In the genomic region with DNA sequence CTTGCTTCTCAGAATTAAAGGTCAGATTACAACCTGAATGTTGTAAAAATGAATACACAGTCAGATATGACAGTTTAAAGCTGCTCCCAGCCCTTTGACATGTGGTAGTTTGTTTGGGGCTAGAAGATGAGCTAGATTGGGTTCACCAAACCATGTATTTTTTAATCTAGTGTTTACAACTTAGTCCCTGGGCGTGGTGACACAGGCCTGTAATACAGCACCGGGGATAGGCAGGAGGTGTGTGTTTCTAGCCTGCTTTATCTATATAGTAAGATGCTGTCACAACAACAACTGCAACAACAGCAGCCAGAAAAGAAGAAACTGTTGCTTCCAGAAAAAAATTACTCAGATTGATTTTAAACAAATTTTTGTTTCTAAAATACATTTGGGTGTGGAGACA, we compare ENCODE assay signal across 25 mouse cellular contexts. TPM values are rescaled to one million over a fixed set of nuclear protein-coding genes. Genes with fewer than 3 reads are reported as not detected.
DNase-seq lines count a peak whose midpoint lies in the region; ATAC-seq lines count a peak whose summit lies in the region.
"Had no signal": no experiment of that assay in that cellular context is flagged by ENCODE, and none has a peak within 500 bp of the region (broad histone marks: within the 10 kb centered on the region; RNA-seq: fewer than 3 reads in every experiment).

No protein-coding gene starts in this region.

- DNase-seq in c-Kit-positive CD71-positive TER-119-positive erythroid progenitor cells, embryonic 14.5 days (ENCODE audit: low spot score) = peak; percentile 21
- peak; percentile 27 for DNase-seq in liver
- no peak for DNase-seq in liver, embryonic 13.5 days
- DNase-seq in gastrocnemius, postnatal 36 days = no peak
- no peak for DNase-seq in thymus, postnatal 36 days
- no peak for DNase-seq in heart, adult 18-20 months
- no peak for DNase-seq in adrenal gland, postnatal 10 days
- DNase-seq: adrenal gland, adult 8-10 months; embryo, embryonic 11 days; forebrain, postnatal 0 days; gastrocnemius, adult 2 months; gastrocnemius, postnatal 14 days had no signal

- H3K27ac ChIP-seq in liver, embryonic 13.5 days = 0 out of 2 replicates have a peak overlapping the region, but pooled peaks have one; percentile 8
- no peak overlapping the region for H3K27ac ChIP-seq in liver, embryonic 16.5 days (ENCODE audit: low read length)
- H3K27ac ChIP-seq: embryonic facial prominence, embryonic 10.5 days; embryonic facial prominence, embryonic 13.5 days; gastrocnemius, adult 2 months; hindbrain, embryonic 12.5 days; hindbrain, embryonic 15.5 days had no signal

- peak; percentile 73 for ATAC-seq in liver, embryonic 13.5 days (ENCODE audit: low read depth)
- ATAC-seq in liver, embryonic 16.5 days (ENCODE audit: low read depth) = peak; percentile 77
- ATAC-seq: forebrain, embryonic 14.5 days; forebrain, postnatal 0 days had no signal

- peaks cover 55% of the 10 kb centered on the region for H3K4me1 ChIP-seq in liver, embryonic 13.5 days (replicated peaks)
- peaks cover 12% of the 10 kb centered on the region for H3K4me1 ChIP-seq in liver, embryonic 16.5 days (ENCODE audit: control insufficient read depth, low read depth, low read length)

- H3K27me3 ChIP-seq in liver, embryonic 13.5 days = no peaks in the 10 kb centered on the region
- H3K27me3 ChIP-seq in liver, embryonic 16.5 days (ENCODE audit: control insufficient read depth, insufficient read depth, low read depth, low read length) = no peaks in the 10 kb centered on the region
- H3K27me3 ChIP-seq: embryonic facial prominence, embryonic 13.5 days had no signal

- intact Hi-C loops in gastrocnemius, postnatal 36 days (cut with DNase I) = no loop called here

- no peak overlapping the region for H3K9ac ChIP-seq in liver, embryonic 13.5 days
- no peak overlapping the region for H3K9ac ChIP-seq in liver, embryonic 16.5 days (ENCODE audit: low read depth, low read length)
- H3K9ac ChIP-seq: embryonic facial prominence, embryonic 13.5 days; forebrain, postnatal 0 days; hindbrain, embryonic 12.5 days; hindbrain, embryonic 15.5 days had no signal

- 32% methylated on average over 2 of the region's 2 CpGs for WGBS in liver, embryonic 13.5 days (ENCODE audit: insufficient replicate concordance)
- 48% methylated on average over 2 of the region's 2 CpGs for WGBS in liver, embryonic 16.5 days (ENCODE audit: insufficient replicate concordance)

- no peak overlapping the region for H3K4me2 ChIP-seq in liver, embryonic 13.5 days
- H3K4me2 ChIP-seq in liver, embryonic 16.5 days (ENCODE audit: low read depth, low read length) = no peak overlapping the region
- H3K4me2 ChIP-seq: embryonic facial prominence, embryonic 13.5 days; heart, embryonic 11.5 days; hindbrain, embryonic 12.5 days; hindbrain, embryonic 15.5 days had no signal

- H3K4me3 ChIP-seq in liver, embryonic 13.5 days (replicated peaks) = no peak overlapping the region
- H3K4me3 ChIP-seq in liver, embryonic 16.5 days (ENCODE audit: low read depth, low read length) = no peak overlapping the region
- H3K4me3 ChIP-seq: embryonic facial prominence, embryonic 10.5 days; embryonic facial prominence, embryonic 13.5 days; gastrocnemius, adult 2 months; hindbrain, embryonic 12.5 days; hindbrain, embryonic 15.5 days had no signal

- no peaks in the 10 kb centered on the region for H3K9me3 ChIP-seq in liver, embryonic 13.5 days (replicated peaks)
- H3K9me3 ChIP-seq in liver, embryonic 16.5 days (replicated peaks; ENCODE audit: control insufficient read depth, low read length) = no peaks in the 10 kb centered on the region
- H3K9me3 ChIP-seq: embryonic facial prominence, embryonic 10.5 days; embryonic facial prominence, embryonic 13.5 days; hindbrain, embryonic 12.5 days; hindbrain, embryonic 15.5 days had no signal

- peaks cover 9% of the 10 kb centered on the region for H3K36me3 ChIP-seq in liver, embryonic 13.5 days
- no peaks in the 10 kb centered on the region for H3K36me3 ChIP-seq in liver, embryonic 16.5 days (ENCODE audit: control insufficient read depth, insufficient read depth)

RNA-seq across cellular contexts. Expression of a gene that starts 7.0 kb away (rescaled TPM):
- 3.8 and 4.9 TPM in 2 replicates for polyA plus RNA-seq in liver, embryonic 13.5 days (2015; fragmentation: Nextera tagmentation; extraction: Ambion mirVana)
- 1.2 TPM in 2 replicates for polyA plus RNA-seq in liver, embryonic 16.5 days (2015; fragmentation: Nextera tagmentation; extraction: Ambion mirVana)
- total RNA-seq in gastrocnemius, postnatal 36 days (2021) = 1 to 10 TPM; 5.7 to 7.7 TPM
- total RNA-seq in heart, adult 18-20 months (2021) = 1 to 10 TPM; 8.4 to 9.0 TPM
- total RNA-seq in adrenal gland, postnatal 10 days (2021) = 10 to 100 TPM; 13.5 to 14.3 TPM

RNA-seq across cellular contexts. Expression of a gene that starts 38.2 kb away (rescaled TPM):
- 9.8 and 12.1 TPM in 2 replicates for polyA plus RNA-seq in liver, embryonic 13.5 days (2015; fragmentation: Nextera tagmentation; extraction: Ambion mirVana)
- 63.5 and 74.1 TPM in 2 replicates for polyA plus RNA-seq in liver, embryonic 16.5 days (2015; fragmentation: Nextera tagmentation; extraction: Ambion mirVana)
- under 1 TPM in 1 of 2 experiments, not detected in 1; 0.37 TPM for total RNA-seq in gastrocnemius, postnatal 36 days (2021)
- total RNA-seq in heart, adult 18-20 months (2021) = under 1 TPM; 0.35 to 0.72 TPM
- total RNA-seq in adrenal gland, postnatal 10 days (2021) = 10 to 100 TPM; 16.0 to 37.1 TPM
- total RNA-seq: ES-E14; hematopoietic stem cell, adult 5-6 weeks had no signal
- polyA plus RNA-seq: activated CD4-positive, CD25-positive, alpha-beta regulatory T cell, adult 4 months; embryonic facial prominence, embryonic 10.5 days; embryonic facial prominence, embryonic 13.5 days; forebrain, embryonic 11.5 days; forebrain, embryonic 14.5 days; heart, embryonic 14.5 days; heart, postnatal 0 days had no signal

RNA-seq across cellular contexts. Expression of a gene that starts 48.1 kb away (rescaled TPM):
- 130 and 144 TPM in 2 replicates for polyA plus RNA-seq in liver, embryonic 13.5 days (2015; fragmentation: Nextera tagmentation; extraction: Ambion mirVana)
- polyA plus RNA-seq in liver, embryonic 16.5 days (2015; fragmentation: Nextera tagmentation; extraction: Ambion mirVana) = 103 and 107 TPM in 2 replicates
- total RNA-seq in gastrocnemius, postnatal 36 days (2021) = 100 to 1,000 TPM; 307 to 316 TPM
- 100 to 1,000 TPM; 840 to 892 TPM for total RNA-seq in heart, adult 18-20 months (2021)
- total RNA-seq in adrenal gland, postnatal 10 days (2021) = 100 to 1,000 TPM; 530 to 551 TPM

Comparison
In these comparisons a context has a peak if more than half of its experiments do, and no peak if none do; other contexts are left out.
1. DNase-seq: peak in c-Kit-positive CD71-positive TER-119-positive erythroid progenitor cells, embryonic 14.5 days (single experiment) and liver (single experiment); none in liver, embryonic 13.5 days (single experiment), gastrocnemius, postnatal 36 days (0 of 2), thymus, postnatal 36 days (0 of 2), heart, adult 18-20 months (0 of 2) and adrenal gland, postnatal 10 days (single experiment).
2. RNA of a gene that starts 38.2 kb away (total RNA-seq): 16.0 to 37.1 TPM in adrenal gland, postnatal 10 days; 0.35 to 0.72 TPM in heart, adult 18-20 months and 0.37 TPM in gastrocnemius, postnatal 36 days; every median in the first group is over 4 times any median in the second.